Mouse (Mus musculus) spleen, adult 2 months (tissue): Measurements from ENCODE around the gene Gdnf. TPM values are rescaled to one million over a fixed set of nuclear protein-coding genes. Genes with fewer than 3 reads are reported as not detected.

ENCODE experiments used
- DNase-seq, 2 experiments: peaks; one replicate each; pipeline versions ENCODE4 v3.0.0 to v3.0.0-alpha.2; 2012 to 2021; ENCODE audit warnings: low spot score in 2 of 2, low read depth in 1 of 2
- H3K27ac ChIP-seq: fragments of 200-500 bp; 2 replicates; pipeline ENCODE4 v1.5.1; 2012; ENCODE audit warnings: low read length, inconsistent platforms; ENCODE audit not compliant: insufficient read depth
- H3K27me3 ChIP-seq: fragments of 200-500 bp; 2 replicates; pipeline ENCODE4 v1.6.1; 2012; ENCODE audit warnings: mild to moderate bottlenecking, moderate library complexity, low read length, inconsistent platforms; ENCODE audit not compliant: control insufficient read depth, insufficient read depth
- H3K36me3 ChIP-seq: fragments of 200-500 bp; 2 replicates; pipeline ENCODE4 v1.6.1; 2012; ENCODE audit warnings: mild to moderate bottlenecking, low read length, inconsistent platforms; ENCODE audit not compliant: control insufficient read depth, insufficient read depth
- H3K4me1 ChIP-seq: fragments of 200-500 bp; 2 replicates; pipeline ENCODE4 v1.6.1; 2011; ENCODE audit warnings: inconsistent platforms; ENCODE audit not compliant: control insufficient read depth, insufficient read depth, insufficient read length
- H3K4me3 ChIP-seq: fragments of 200-500 bp; 2 replicates; pipeline ENCODE4 v1.5.1; 2011; ENCODE audit warnings: mild to moderate bottlenecking, inconsistent platforms; ENCODE audit not compliant: insufficient read depth, insufficient read length; ENCODE audit errors: extremely low read depth
- CTCF ChIP-seq: fragments of 200-500 bp; IDR thresholded peaks from 2 replicates; pipeline ENCODE4 v1.5.1; 2011; ENCODE audit warnings: mild to moderate bottlenecking, inconsistent platforms; ENCODE audit not compliant: insufficient read depth, insufficient read length, insufficient replicate concordance; ENCODE audit errors: extremely low read depth
- POLR2A ChIP-seq: fragments of 200-500 bp; IDR thresholded peaks from 2 replicates; pipeline ENCODE4 v1.6.1; 2011; ENCODE audit warnings: low read depth, low read length, inconsistent platforms
- WGBS: fragments of 180-500 bp; shearing (Covaris S2); methylation state at CpG from one replicate; pipeline ENCODE4 v1.1.7; 2018; 5-methylcytosine and 5-hydroxymethylcytosine counted together
- polyA plus RNA-seq: library from polyadenylated mRNA; depleted of rRNA; stranded (reverse); fragments of >200 nt; gene quantifications from 2 replicates; pipeline ENCODE4 v1.2.3, GENCODE M21; 2012

Gdnf gene
- polyA plus RNA-seq, 1 experiment, result 0.09 TPM

- Histone ChIP-seq H3K27me3 (no peaks in the 10 kb centered on the region), H3K36me3 (no peaks in the 10 kb centered on the region), H3K27ac (no peak overlapping the region), H3K4me1 (no peaks in the 10 kb centered on the region), H3K4me3 (no peak overlapping the region)
- no peak for TF ChIP-seq POLR2A
- 34% methylated on average over 9 of the region's 9 CpGs for WGBS
- no peak for DNase-seq
These were observed 24.8 kb downstream of the Gdnf start for GRCm38 (mm10) chr15:7835404-7835803.

GRCm38 (mm10) chr15:7838060-7838920 lies 27.6 kb downstream of the Gdnf start:
- H3K4me3 ChIP-seq, result no peak overlapping the region
- H3K27me3 ChIP-seq, result no peaks in the 10 kb centered on the region
- H3K27ac ChIP-seq, result no peak overlapping the region
- no peaks in the 10 kb centered on the region for H3K36me3 ChIP-seq
- H3K4me1 ChIP-seq, result no peaks in the 10 kb centered on the region
- DNase-seq, result no peak
- TF ChIP-seq POLR2A (no peak), CTCF (no peak)
- WGBS, result 80% methylated on average over 8 of the region's 8 CpGs

- Histone ChIP-seq H3K27ac (no peak overlapping the region), H3K27me3 (no peaks in the 10 kb centered on the region), H3K36me3 (no peaks in the 10 kb centered on the region), H3K4me1 (no peaks in the 10 kb centered on the region), H3K4me3 (no peak overlapping the region)
- 78% methylated on average over 7 of the region's 7 CpGs for WGBS
- no peak for DNase-seq
- TF ChIP-seq CTCF, result no peak
- no peak for TF ChIP-seq POLR2A
These were observed 28.3 kb downstream of the Gdnf start for GRCm38 (mm10) chr15:7838921-7839309.

GRCm38 (mm10) chr15:7841664-7842063 lies 31.0 kb downstream of the Gdnf start:
- H3K27ac ChIP-seq, result no peak overlapping the region
- no peak for TF ChIP-seq CTCF
- no peak for TF ChIP-seq POLR2A
- no peak for DNase-seq
- WGBS, result 93% methylated on average over 1 of the region's 1 CpGs
- H3K36me3 ChIP-seq, result no peaks in the 10 kb centered on the region
- no peaks in the 10 kb centered on the region for H3K27me3 ChIP-seq
- no peaks in the 10 kb centered on the region for H3K4me1 ChIP-seq
- H3K4me3 ChIP-seq, result no peak overlapping the region

GRCm38 (mm10) chr15:7842398-7842797 lies 31.8 kb downstream of the Gdnf start:
- WGBS, result 80% methylated on average over 4 of the region's 4 CpGs
- DNase-seq, result no peak
- no peak for TF ChIP-seq POLR2A
- TF ChIP-seq CTCF, result no peak

GRCm38 (mm10) chr15:7857418-7857817 lies 46.8 kb downstream of the Gdnf start:
- WGBS, result 87% methylated on average over 13 of the region's 13 CpGs
- H3K27me3 ChIP-seq, result no peaks in the 10 kb centered on the region
- no peak overlapping the region for H3K4me3 ChIP-seq
- H3K27ac ChIP-seq, result no peak overlapping the region
- no peaks in the 10 kb centered on the region for H3K4me1 ChIP-seq
- no peak for DNase-seq
- TF ChIP-seq POLR2A (no peak), CTCF (no peak)
- no peaks in the 10 kb centered on the region for H3K36me3 ChIP-seq

More at GRCm38 (mm10) chr15:7842398-7842797, 31.8 kb downstream of the Gdnf start:
- Histone ChIP-seq H3K4me3 (no peak overlapping the region), H3K27ac (no peak overlapping the region), H3K4me1 (no peaks in the 10 kb centered on the region), H3K36me3 (no peaks in the 10 kb centered on the region), H3K27me3 (no peaks in the 10 kb centered on the region)

- H3K36me3 ChIP-seq, result no peaks in the 10 kb centered on the region
- H3K27ac ChIP-seq, result no peak overlapping the region
- no peaks in the 10 kb centered on the region for H3K4me1 ChIP-seq
- no peak overlapping the region for H3K4me3 ChIP-seq
- TF ChIP-seq POLR2A, result no peak
- TF ChIP-seq CTCF, result no peak
- no peaks in the 10 kb centered on the region for H3K27me3 ChIP-seq
- no peak for DNase-seq
- 73% methylated on average over 5 of the region's 5 CpGs for WGBS
These were observed 48.2 kb downstream of the Gdnf start for GRCm38 (mm10) chr15:7858841-7859240.
